Mouse (Mus musculus) left cerebral cortex, postnatal 25 days (tissue): ENCODE data around the gene Zcchc4. TPM values are rescaled to one million over a fixed set of nuclear protein-coding genes. Genes with fewer than 3 reads are reported as not detected.

ENCODE experiments used
- DNase-seq, 2 experiments: peaks; one replicate each; pipeline ENCODE4 v3.0.0; 2022; ENCODE audit warnings: low spot score in 2 of 2, mixed read lengths in 1 of 2
- intact Hi-C: fragments of 180-260 bp; cut with DNase I; formaldehyde crosslinking; loops from one replicate; pipeline ENCODE4 v1.15.1; 2025
- total RNA-seq, 2 experiments: library from RNA; stranded (reverse); gene quantifications; 2 replicates each; pipeline ENCODE4 v1.2.3; 2021

Zcchc4 gene
- total RNA-seq, 2 experiments from 2014 or later, result 8.2 to 8.8 TPM

GRCm38 (mm10) chr5:52786556-52787322, 11.5 kb downstream of the Zcchc4 start:
- no peak for DNase-seq
- intact Hi-C loops, result no loop called here

GRCm38 (mm10) chr5:52793230-52793629, 18.0 kb downstream of the Zcchc4 start:
- intact Hi-C loops, result no loop called here
- DNase-seq, result no peak

GRCm38 (mm10) chr5:52794109-52794508, 18.9 kb downstream of the Zcchc4 start:
- intact Hi-C loops, result no loop called here
- no peak for DNase-seq

- DNase-seq, result no peak
- intact Hi-C loops, result no loop called here
These were observed 24.2 kb downstream of the Zcchc4 start for GRCm38 (mm10) chr5:52799274-52799985.

GRCm38 (mm10) chr5:52805801-52806200, 30.6 kb downstream of the Zcchc4 start:
- intact Hi-C loops, result no loop called here

GRCm38 (mm10) chr5:52806349-52806748, 31.1 kb downstream of the Zcchc4 start:
- intact Hi-C loops, result no loop called here

More at GRCm38 (mm10) chr5:52805801-52806200, 30.6 kb downstream of the Zcchc4 start:
- DNase-seq, result no peak

GRCm38 (mm10) chr5:52807030-52807429, 31.8 kb downstream of the Zcchc4 start:
- intact Hi-C loops, result no loop called here

More at GRCm38 (mm10) chr5:52806349-52806748, 31.1 kb downstream of the Zcchc4 start:
- DNase-seq, result no peak

GRCm38 (mm10) chr5:52810446-52810845, 35.2 kb downstream of the Zcchc4 start:
- intact Hi-C loops, result loop anchor here (10.0 kb wide), 1 partner anchor 676 kb away; no protein-coding TSS in a partner anchor
- no peak for DNase-seq

More at GRCm38 (mm10) chr5:52807030-52807429, 31.8 kb downstream of the Zcchc4 start:
- no peak for DNase-seq

GRCm38 (mm10) chr5:52811056-52811455, 35.8 kb downstream of the Zcchc4 start:
- no peak for DNase-seq
- intact Hi-C loops, result loop anchor here (10.0 kb wide), 1 partner anchor 676 kb away; no protein-coding TSS in a partner anchor

- DNase-seq, result peak; percentile 23 to 72
- intact Hi-C loops, result loop anchor here (10.0 kb wide), 1 partner anchor 678 kb away; no protein-coding TSS in a partner anchor
These were observed 37.2 kb downstream of the Zcchc4 start for GRCm38 (mm10) chr5:52812456-52812855.

- no peak for DNase-seq
- intact Hi-C loops, result loop anchor here (10.0 kb wide), 1 partner anchor 679 kb away; no protein-coding TSS in a partner anchor
These were observed 38.1 kb downstream of the Zcchc4 start for GRCm38 (mm10) chr5:52813312-52813711.

- intact Hi-C loops, result loop anchor here (10.0 kb wide), 1 partner anchor 684 kb away; no protein-coding TSS in a partner anchor
- DNase-seq, result no peak
These were observed 43.5 kb downstream of the Zcchc4 start for GRCm38 (mm10) chr5:52818676-52819075.

GRCm38 (mm10) chr5:52821691-52822090, 46.5 kb downstream of the Zcchc4 start:
- intact Hi-C loops, result loop anchor here (5.0 to 10.0 kb wide), 2 partner anchors 304 to 707 kb away; no protein-coding TSS in a partner anchor

GRCm38 (mm10) chr5:52827923-52828322, 52.7 kb downstream of the Zcchc4 start:
- no peak for DNase-seq
- intact Hi-C loops, result loop anchor here (10.0 kb wide), 1 partner anchor 713 kb away; no protein-coding TSS in a partner anchor

More at GRCm38 (mm10) chr5:52821691-52822090, 46.5 kb downstream of the Zcchc4 start:
- DNase-seq, result peak; percentile 73 to 79

- intact Hi-C loops, result loop anchor here (5.0 kb wide), 2 partner anchors 51 to 166 kb away; partner anchors contain the start of gene Sepsecs
- no peak for DNase-seq
These were observed 57.8 kb downstream of the Zcchc4 start for GRCm38 (mm10) chr5:52833005-52833404.

- DNase-seq, result peak; percentile 99
- intact Hi-C loops, result loop anchor here (5.0 kb wide), 2 partner anchors 52 to 167 kb away; partner anchors contain the start of gene Sepsecs
These were observed 58.6 kb downstream of the Zcchc4 start, which contains the start of gene Anapc4 for GRCm38 (mm10) chr5:52833761-52834274. Gene Anapc4, plus strand, starts transcription at chr5:52834012.

GRCm38 (mm10) chr5:52834386-52834785, 59.2 kb downstream of the Zcchc4 start:
- intact Hi-C loops, result loop anchor here (5.0 kb wide), 2 partner anchors 52 to 167 kb away; partner anchors contain the start of gene Sepsecs
- DNase-seq, result peak in 1 of 2 experiments; percentile 21

- intact Hi-C loops, result no loop called here
- no peak for DNase-seq
These were observed 69.1 kb downstream of the Zcchc4 start for GRCm38 (mm10) chr5:52844319-52844718.

- no peak for DNase-seq
- intact Hi-C loops, result loop anchor here (10.0 kb wide), 1 partner anchor 691 kb away; no protein-coding TSS in a partner anchor
These were observed 80.5 kb downstream of the Zcchc4 start for GRCm38 (mm10) chr5:52855727-52856126.
